Mouse (Mus musculus): ENCODE data around the gene Abhd17a.

DNA sequence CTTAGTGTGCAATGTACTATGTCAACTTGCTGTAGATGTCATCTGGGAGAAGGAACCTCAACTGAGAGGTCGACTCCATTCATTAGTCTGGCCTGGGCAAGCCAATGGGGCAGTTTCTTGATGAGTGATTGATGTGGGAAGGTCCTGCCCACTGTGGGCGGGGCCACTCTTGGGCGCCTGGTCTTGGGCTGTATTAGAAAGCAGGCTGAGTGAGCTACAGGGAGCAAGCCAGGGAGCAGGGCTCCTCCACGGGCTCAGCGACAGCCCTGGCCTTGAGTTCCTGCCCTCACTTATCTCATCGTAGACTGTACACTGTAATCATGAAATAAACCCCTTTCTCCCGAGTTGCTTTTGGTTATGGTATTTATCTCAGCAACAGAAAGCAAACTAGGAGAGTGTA, 56.4 kb downstream of the Abhd17a start:
- no peak for TF ChIP-seq CHD2 (IDR thresholded peaks at IDR 0.05; ENCODE audit: low read depth, low read length)
- no peak for TF ChIP-seq ZC3H11A (IDR thresholded peaks at IDR 0.05; ENCODE audit: borderline replicate concordance, low read depth, low read length)
- TF ChIP-seq MAFK (IDR thresholded peaks at IDR 0.05; ENCODE audit: insufficient read depth, low read depth, low read length): no peak

Data from ES-E14 (cell line).